Mouse (Mus musculus) heart, embryonic 14.5 days (tissue): ENCODE results near the gene Ntf5. TPM values are rescaled to one million over a fixed set of nuclear protein-coding genes. Genes with fewer than 3 reads are reported as not detected.
"Not testable (repeated sequence)": the region's sequence is repeated elsewhere in the genome, so short reads cannot be mapped to it uniquely, and the experiment has no call there.

ENCODE experiments used
- ATAC-seq: fragments of 200-750 bp; cut with Nextera tagmentation; 2 replicates; pipeline ENCODE4 v1.8.0; 2017; ENCODE audit warnings: low read depth, moderate TSS enrichment; ENCODE audit not compliant: insufficient number of reproducible peaks, insufficient read depth, low FRiP score
- H3K27ac ChIP-seq, 2 experiments: fragments of 200-500 bp in 1 of 2; fragments of 300-500 bp in 1 of 2; sonication (generic) in 1 of 2; replicated peaks in 1 of 2; 2 replicates each; pipeline ENCODE4 v1.5.1; 2012 to 2014; ENCODE audit warnings: low read depth in 2 of 2, low read length in 2 of 2, control low read depth in 1 of 2, mild to moderate bottlenecking in 1 of 2, mixed read lengths in 1 of 2; ENCODE audit not compliant: control insufficient read depth in 1 of 2, insufficient read depth in 1 of 2
- H3K27me3 ChIP-seq: fragments of 300-500 bp; sonication (generic); 2 replicates; pipeline ENCODE4 v1.6.1; 2014; ENCODE audit warnings: mild to moderate bottlenecking, low read length, control low read depth; ENCODE audit not compliant: control insufficient read depth, insufficient read depth
- H3K36me3 ChIP-seq: fragments of 300-500 bp; sonication (generic); 2 replicates; pipeline ENCODE4 v1.6.1; 2014; ENCODE audit warnings: mild to moderate bottlenecking, control low read depth, low read length, mixed read lengths; ENCODE audit not compliant: control insufficient read depth, insufficient read depth
- H3K4me1 ChIP-seq, 2 experiments: fragments of 200-500 bp in 1 of 2; fragments of 300-500 bp in 1 of 2; sonication (generic) in 1 of 2; 2 replicates each; pipeline ENCODE4 v1.6.1; 2012 to 2014; ENCODE audit warnings: low read length in 2 of 2, control low read depth in 1 of 2, mixed read lengths in 1 of 2; ENCODE audit not compliant: control insufficient read depth in 2 of 2, insufficient read depth in 2 of 2
- H3K4me2 ChIP-seq: fragments of 300-500 bp; sonication (generic); 2 replicates; pipeline ENCODE4 v1.6.1; 2014; ENCODE audit warnings: mild to moderate bottlenecking, low read length
- H3K4me3 ChIP-seq, 2 experiments: fragments of 200-500 bp in 1 of 2; fragments of 300-500 bp in 1 of 2; sonication (generic) in 1 of 2; 2 replicates each; pipeline ENCODE4 v1.5.1; 2012 to 2014; ENCODE audit warnings: low read length in 2 of 2, mild to moderate bottlenecking in 2 of 2, control low read depth in 1 of 2, low read depth in 1 of 2, moderate library complexity in 1 of 2; ENCODE audit not compliant: control insufficient read depth in 1 of 2, insufficient read depth in 1 of 2
- H3K9ac ChIP-seq: fragments of 300-500 bp; sonication (generic); 2 replicates; pipeline ENCODE4 v1.6.1; 2014; ENCODE audit warnings: mild to moderate bottlenecking, low read length
- H3K9me3 ChIP-seq: fragments of 300-500 bp; sonication (generic); 2 replicates; pipeline ENCODE4 v1.6.1; 2016; ENCODE audit warnings: low read length, control low read depth; ENCODE audit not compliant: control insufficient read depth
- WGBS: fragments of 180-500 bp; shearing (Covaris S2); extraction: QIAGEN DNeasy Blood & Tissue Kit; methylation state at CpG from one replicate; pipeline ENCODE4 v1.1.7; 2014; 5-methylcytosine and 5-hydroxymethylcytosine counted together
- polyA plus RNA-seq: library from polyadenylated mRNA; unstranded; fragments of >200 nt; fragmentation: Nextera tagmentation; extraction: Ambion mirVana; gene quantifications from 2 replicates; pipeline ENCODE4 v1.2.1, GENCODE M21; 2014

The Ntf5 gene
- polyA plus RNA-seq, 1 experiment from 2014 or later, result 1.6 TPM

DNA sequence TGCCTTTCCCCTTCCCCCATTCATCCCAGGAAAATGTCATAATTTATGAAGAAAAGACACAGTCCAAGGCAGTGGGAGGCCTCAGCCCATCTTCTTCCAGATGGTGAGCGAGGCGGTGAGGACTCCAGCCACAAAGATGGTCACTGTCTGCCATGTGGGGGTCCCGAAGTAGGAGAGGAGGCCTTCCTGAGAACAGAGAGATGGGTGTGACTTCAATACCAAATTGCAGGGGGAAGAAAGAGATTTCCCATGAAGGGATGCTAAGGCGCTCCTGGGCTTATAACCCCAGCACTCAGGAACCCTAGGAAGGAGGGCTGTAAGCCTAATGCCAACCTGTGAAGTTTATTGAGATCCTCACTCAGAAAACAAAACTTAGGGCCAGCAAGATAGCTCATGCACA, 48.3 kb downstream of the Ntf5 start:
- H3K4me3 ChIP-seq, result no peak overlapping the region
- peaks cover 60% of the 10 kb centered on the region for H3K36me3 ChIP-seq
- peak overlapping the region; percentile 11; the same call in 1 of the 2 replicates for H3K4me2 ChIP-seq
- H3K9ac ChIP-seq, result no peak overlapping the region; the same call in 1 of the 2 replicates
- 0 out of 4 replicates have a peak overlapping the region, but pooled peaks of 1 of the 2 experiments have one; percentile 1 for H3K27ac ChIP-seq
- no peaks in the 10 kb centered on the region for H3K27me3 ChIP-seq
- no peak for ATAC-seq
- peaks cover 24 to 38% of the 10 kb centered on the region in 2 experiments for H3K4me1 ChIP-seq
- no peaks in the 10 kb centered on the region for H3K9me3 ChIP-seq
- 94% methylated on average over 4 of the region's 4 CpGs for WGBS

DNA sequence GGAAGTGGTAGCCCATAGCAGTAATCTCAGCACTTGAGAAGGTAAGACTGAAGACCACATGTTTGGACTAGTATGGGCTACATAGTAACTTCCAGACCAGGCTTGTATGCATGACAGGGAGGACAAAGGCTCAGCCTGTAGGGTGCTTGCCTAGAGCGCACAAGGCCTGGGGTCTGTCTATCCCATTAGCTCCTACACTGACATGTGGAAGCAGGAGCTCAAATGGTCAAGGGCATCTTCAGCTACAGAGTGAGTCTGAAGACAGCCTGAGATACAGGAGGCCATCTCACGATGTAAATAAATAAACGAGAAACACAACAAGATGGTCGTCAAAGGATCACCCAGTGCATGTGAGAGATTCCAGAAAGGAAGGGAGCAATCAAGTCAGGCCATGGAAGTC, 48.8 kb downstream of the Ntf5 start:
- Histone ChIP-seq H3K4me1 (peaks cover 24 to 37% of the 10 kb centered on the region in 2 experiments), H3K4me2 (no peak overlapping the region), H3K9me3 (no peaks in the 10 kb centered on the region), H3K36me3 (peaks cover 55% of the 10 kb centered on the region), H3K27me3 (no peaks in the 10 kb centered on the region), H3K4me3 (no peak overlapping the region), H3K27ac (no peak overlapping the region), H3K9ac (no peak overlapping the region)
- 87% methylated on average over 4 of the region's 4 CpGs for WGBS
- ATAC-seq, result no peak

DNA sequence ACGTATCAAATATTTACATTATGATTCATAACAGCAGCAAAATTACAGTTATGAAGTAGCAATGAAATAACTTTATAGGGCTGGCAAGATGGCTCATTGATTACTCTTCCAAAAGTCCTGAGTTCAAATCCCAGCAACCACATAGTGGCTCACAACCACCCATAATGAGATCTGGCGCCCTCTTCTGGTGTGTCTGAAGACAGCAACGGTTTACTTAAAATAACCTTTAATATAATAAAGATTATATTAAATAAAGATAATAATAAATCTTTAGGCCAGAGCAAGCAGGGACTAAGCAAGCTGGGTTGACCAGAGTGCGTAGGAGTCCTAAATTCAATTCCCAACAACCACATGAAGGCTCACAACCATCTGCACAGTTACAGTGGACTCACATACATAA, 49.4 kb downstream of the Ntf5 start:
- not testable (repeated sequence) for H3K4me2 ChIP-seq, ATAC-seq, H3K27me3 ChIP-seq, H3K27ac ChIP-seq, H3K4me3 ChIP-seq, H3K9me3 ChIP-seq, H3K9ac ChIP-seq
- WGBS, result 79% methylated on average over 4 of the region's 4 CpGs
- Histone ChIP-seq H3K4me1 (peaks cover 19 to 31% of the 10 kb centered on the region in 2 experiments), H3K36me3 (peaks cover 49% of the 10 kb centered on the region)

- WGBS, result 94% methylated on average over 7 of the region's 7 CpGs
- H3K4me2 ChIP-seq, result no peak overlapping the region; the same call in 1 of the 2 replicates
- no peak overlapping the region for H3K27ac ChIP-seq
- no peaks in the 10 kb centered on the region for H3K27me3 ChIP-seq
- H3K4me1 ChIP-seq, result peaks cover 17 to 27% of the 10 kb centered on the region in 2 experiments
- H3K4me3 ChIP-seq, result no peak overlapping the region
- H3K36me3 ChIP-seq, result peaks cover 40% of the 10 kb centered on the region
- no peak overlapping the region for H3K9ac ChIP-seq
- ATAC-seq, result no peak
- H3K9me3 ChIP-seq, result no peaks in the 10 kb centered on the region
Measured at GRCm38 (mm10) chr7:45463987-45464778, 50.7 kb downstream of the Ntf5 start.

- Histone ChIP-seq H3K27ac (no peak overlapping the region), H3K4me2 (no peak overlapping the region), H3K4me1 (peaks cover 15 to 25% of the 10 kb centered on the region in 2 experiments), H3K9me3 (no peaks in the 10 kb centered on the region), H3K4me3 (no peak overlapping the region), H3K36me3 (peaks cover 40% of the 10 kb centered on the region), H3K9ac (no peak overlapping the region), H3K27me3 (no peaks in the 10 kb centered on the region)
- WGBS, result 92% methylated on average over 12 of the region's 12 CpGs
- no peak for ATAC-seq
Measured at GRCm38 (mm10) chr7:45465112-45465511, 51.6 kb downstream of the Ntf5 start.

- H3K27ac ChIP-seq, result no peak overlapping the region
Measured at GRCm38 (mm10) chr7:45465549-45465948, 52.1 kb downstream of the Ntf5 start.

GRCm38 (mm10) chr7:45466283-45467089, 53.0 kb downstream of the Ntf5 start, which contains the start of gene Bax:
Gene Bax (minus strand): TSS chr7:45466898.
- Histone ChIP-seq H3K9me3 (no peaks in the 10 kb centered on the region), H3K4me2 (peak within 1 kb of the TSS; percentile 88)
- under 1% methylated on average over 56 of the region's 58 CpGs for WGBS

More at GRCm38 (mm10) chr7:45465549-45465948, 52.1 kb downstream of the Ntf5 start:
- no peak for ATAC-seq
- Histone ChIP-seq H3K27me3 (no peaks in the 10 kb centered on the region), H3K9ac (peak overlapping the region; percentile 92), H3K4me2 (peak overlapping the region; percentile 88), H3K4me3 (peak overlapping the region; percentile 87 to 89), H3K36me3 (peaks cover 40% of the 10 kb centered on the region), H3K4me1 (peaks cover 11 to 21% of the 10 kb centered on the region in 2 experiments), H3K9me3 (no peaks in the 10 kb centered on the region)
- 84% methylated on average over 9 of the region's 9 CpGs for WGBS

More at GRCm38 (mm10) chr7:45466283-45467089, 53.0 kb downstream of the Ntf5 start, which contains the start of gene Bax:
- Histone ChIP-seq H3K4me3 (peak within 1 kb of the TSS; percentile 87 to 89), H3K4me1 (peaks cover 6 to 14% of the 10 kb centered on the region in 2 experiments; a peak in 3 of 4 replicates), H3K27ac (peak within 1 kb of the TSS; percentile 40 to 64; a peak in 2 of 4 replicates), H3K36me3 (peaks cover 39% of the 10 kb centered on the region), H3K27me3 (no peaks in the 10 kb centered on the region), H3K9ac (peak within 1 kb of the TSS; percentile 92)
- peak; percentile 77 for ATAC-seq
